ENCODE assay signal across 13 mouse cellular contexts in the genomic region with DNA sequence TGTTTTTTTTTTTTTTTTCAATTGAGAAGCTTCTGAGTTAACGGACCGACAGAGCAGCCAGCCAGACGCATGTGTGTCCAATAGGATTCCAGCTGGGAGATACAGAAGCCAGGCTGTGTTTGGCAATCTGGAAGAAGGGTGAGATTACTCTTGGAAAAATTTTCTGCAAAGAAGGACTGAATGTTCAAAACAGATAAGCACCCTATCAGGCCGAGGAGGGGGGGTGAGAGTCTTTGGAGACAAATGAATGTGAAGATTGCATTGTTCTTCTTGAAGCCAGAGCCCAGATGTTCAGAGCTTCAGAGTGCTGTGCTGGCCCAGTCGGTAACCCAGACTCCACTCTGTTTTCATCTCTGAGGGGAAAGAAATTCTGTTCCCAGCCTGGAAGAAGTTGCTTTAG.
DNase-seq lines count a peak whose midpoint lies in the region; ATAC-seq lines count a peak whose summit lies in the region.
"Had no signal": no experiment of that assay in that cellular context is flagged by ENCODE, and none has a peak within 500 bp of the region (broad histone marks: within the 10 kb centered on the region; RNA-seq: fewer than 3 reads in every experiment).

No protein-coding gene starts in this region.

- H3K27me3 ChIP-seq in liver, embryonic 16.5 days (ENCODE audit: control insufficient read depth, insufficient read depth, low read depth, low read length): no peaks in the 10 kb centered on the region
- H3K27me3 ChIP-seq in liver, embryonic 12.5 days (replicated peaks): no peaks in the 10 kb centered on the region
- no peaks in the 10 kb centered on the region for H3K27me3 ChIP-seq in heart, embryonic 14.5 days (ENCODE audit: control insufficient read depth, insufficient read depth, low read length)

- H3K4me2 ChIP-seq in liver, embryonic 16.5 days (ENCODE audit: low read depth, low read length): no peak overlapping the region
- no peak overlapping the region for H3K4me2 ChIP-seq in liver, embryonic 12.5 days
- H3K4me2 ChIP-seq in heart, embryonic 14.5 days (ENCODE audit: low read length): no peak overlapping the region

- WGBS in liver, embryonic 16.5 days (ENCODE audit: insufficient replicate concordance): 47% methylated on average over 5 of the region's 5 CpGs
- WGBS in liver, embryonic 12.5 days (ENCODE audit: insufficient replicate concordance): 44% methylated on average over 5 of the region's 5 CpGs
- 39% methylated on average over 5 of the region's 5 CpGs for WGBS in heart, embryonic 14.5 days

- ATAC-seq in liver, embryonic 16.5 days (ENCODE audit: low read depth): peak; percentile 19; the same call in 1 of the 2 replicates
- no peak for ATAC-seq in liver, embryonic 12.5 days
- ATAC-seq in heart, embryonic 14.5 days (ENCODE audit: insufficient number of reproducible peaks, insufficient read depth, low FRiP score, low read depth): peak; percentile 66; the same call in 1 of the 2 replicates

- no peak overlapping the region for H3K4me3 ChIP-seq in liver, embryonic 16.5 days (ENCODE audit: low read depth, low read length)
- H3K4me3 ChIP-seq in liver, embryonic 12.5 days: no peak overlapping the region
- no peak overlapping the region for H3K4me3 ChIP-seq in heart, embryonic 14.5 days (ENCODE audit: control insufficient read depth in 1 of 2, insufficient read depth in 1 of 2, low read depth in 1 of 2, low read length in 2 of 2)
- H3K4me3 ChIP-seq: erythroblast, embryonic 14.5 days; limb, embryonic 10.5 days had no signal

- H3K36me3 ChIP-seq in liver, embryonic 16.5 days (ENCODE audit: control insufficient read depth, insufficient read depth): no peaks in the 10 kb centered on the region
- no peaks in the 10 kb centered on the region for H3K36me3 ChIP-seq in liver, embryonic 12.5 days
- H3K36me3 ChIP-seq in heart, embryonic 14.5 days (ENCODE audit: control insufficient read depth, insufficient read depth, low read length): no peaks in the 10 kb centered on the region
- H3K36me3 ChIP-seq: limb, embryonic 10.5 days had no signal

- H3K9ac ChIP-seq in liver, embryonic 16.5 days (ENCODE audit: low read depth, low read length): no peak overlapping the region
- no peak overlapping the region for H3K9ac ChIP-seq in liver, embryonic 12.5 days
- no peak overlapping the region for H3K9ac ChIP-seq in heart, embryonic 14.5 days (ENCODE audit: low read length)

- peak; percentile 32 to 33 for DNase-seq in gastrocnemius, adult 8-10 months (ENCODE audit: low spot score in 2 of 2)
- DNase-seq in lung, postnatal 14 days: peak; percentile 42
- DNase-seq in left cerebral cortex, adult 9 months (ENCODE audit: low spot score in 2 of 2): no peak
- no peak for DNase-seq in frontal cortex, postnatal 14 days (ENCODE audit: low spot score in 2 of 2)
- no peak for DNase-seq in kidney, postnatal 4 days
- DNase-seq: cerebellum, adult 9-10 months; retina, postnatal 1 day; thymus, postnatal 14 days had no signal

- H3K9me3 ChIP-seq in liver, embryonic 16.5 days (replicated peaks; ENCODE audit: control insufficient read depth, low read length): no peaks in the 10 kb centered on the region
- no peaks in the 10 kb centered on the region for H3K9me3 ChIP-seq in liver, embryonic 12.5 days (replicated peaks)
- no peaks in the 10 kb centered on the region for H3K9me3 ChIP-seq in heart, embryonic 14.5 days (ENCODE audit: control insufficient read depth, low read length)
- H3K9me3 ChIP-seq: limb, embryonic 10.5 days had no signal

- H3K4me1 ChIP-seq in liver, embryonic 16.5 days (ENCODE audit: control insufficient read depth, low read depth, low read length): no peaks in the 10 kb centered on the region
- H3K4me1 ChIP-seq in liver, embryonic 12.5 days: no peaks in the 10 kb centered on the region
- no peaks in the 10 kb centered on the region; a peak in 1 of 4 replicates for H3K4me1 ChIP-seq in heart, embryonic 14.5 days (ENCODE audit: control insufficient read depth in 2 of 2, insufficient read depth in 2 of 2, low read length in 2 of 2)
- H3K4me1 ChIP-seq: limb, embryonic 10.5 days had no signal

- no peak overlapping the region for H3K27ac ChIP-seq in liver, embryonic 16.5 days (ENCODE audit: low read length)
- no peak overlapping the region for H3K27ac ChIP-seq in liver, embryonic 12.5 days
- peak overlapping the region; percentile 27 to 50; a peak in 2 of 4 replicates for H3K27ac ChIP-seq in heart, embryonic 14.5 days (replicated peaks in 1 of 2; ENCODE audit: control insufficient read depth in 1 of 2, insufficient read depth in 1 of 2, low read depth in 2 of 2, low read length in 2 of 2)
- H3K27ac ChIP-seq: limb, embryonic 10.5 days had no signal

Comparison
In these comparisons a context has a peak if more than half of its experiments do, and no peak if none do; other contexts are left out.
1. H3K27ac ChIP-seq: peak in heart, embryonic 14.5 days (2 of 2); none in liver, embryonic 16.5 days (single experiment) and liver, embryonic 12.5 days (single experiment).
2. DNase-seq: peak in gastrocnemius, adult 8-10 months (2 of 2) and lung, postnatal 14 days (single experiment); none in left cerebral cortex, adult 9 months (0 of 2), frontal cortex, postnatal 14 days (0 of 2) and kidney, postnatal 4 days (0 of 2).